ENCODE assay signal across 9 mouse cellular contexts in the genomic region with DNA sequence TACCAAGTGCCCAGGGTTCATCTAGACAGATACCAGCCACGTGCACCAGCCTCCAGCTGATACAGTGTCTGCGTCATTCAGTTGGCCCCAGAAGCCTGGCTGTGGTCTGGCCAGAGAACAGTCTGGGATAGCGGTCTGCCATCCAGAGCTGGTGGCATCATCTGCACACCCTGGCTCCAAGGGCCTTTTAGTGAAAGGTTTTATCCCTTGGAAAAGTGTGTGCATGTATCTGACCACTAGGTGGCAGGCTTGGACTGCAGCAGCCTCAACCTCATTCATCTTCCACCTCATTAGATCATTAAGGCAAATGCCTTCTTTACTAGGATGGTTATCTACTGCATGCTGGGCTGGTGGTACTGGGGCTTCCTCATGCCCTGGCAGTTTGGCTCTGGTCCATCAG.
DNase-seq lines count a peak whose midpoint lies in the region; ATAC-seq lines count a peak whose summit lies in the region.
"Had no signal": no experiment of that assay in that cellular context is flagged by ENCODE, and none has a peak within 500 bp of the region (broad histone marks: within the 10 kb centered on the region; RNA-seq: fewer than 3 reads in every experiment).

No protein-coding gene starts in this region.

- 30% methylated on average over 3 of the region's 3 CpGs for WGBS in liver, embryonic 11.5 days
- 20% methylated on average over 2 of the region's 3 CpGs for WGBS in neural tube, embryonic 11.5 days

- no peaks in the 10 kb centered on the region for H3K27me3 ChIP-seq in liver, embryonic 11.5 days (replicated peaks; ENCODE audit: control insufficient read depth, insufficient read depth, low read length)
- H3K27me3 ChIP-seq in neural tube, embryonic 11.5 days (ENCODE audit: control insufficient read depth, insufficient read depth, low read length), result no peaks in the 10 kb centered on the region
- H3K27me3 ChIP-seq: heart, embryonic 15.5 days had no signal

- no peak overlapping the region for H3K27ac ChIP-seq in liver, embryonic 11.5 days (ENCODE audit: low read depth, low read length)
- no peak overlapping the region for H3K27ac ChIP-seq in neural tube, embryonic 11.5 days (ENCODE audit: low read depth, low read length)
- H3K27ac ChIP-seq: heart, embryonic 15.5 days had no signal

- no peaks in the 10 kb centered on the region for H3K36me3 ChIP-seq in liver, embryonic 11.5 days (ENCODE audit: control insufficient read depth, insufficient read depth, low read length)
- no peaks in the 10 kb centered on the region for H3K36me3 ChIP-seq in neural tube, embryonic 11.5 days (ENCODE audit: control insufficient read depth, insufficient read depth, low read length)
- H3K36me3 ChIP-seq: heart, embryonic 15.5 days had no signal

- no peaks in the 10 kb centered on the region for H3K4me1 ChIP-seq in liver, embryonic 11.5 days (replicated peaks; ENCODE audit: control insufficient read depth, insufficient read depth, low read length)
- H3K4me1 ChIP-seq in neural tube, embryonic 11.5 days (ENCODE audit: control insufficient read depth, insufficient read depth, low read length), result no peaks in the 10 kb centered on the region
- H3K4me1 ChIP-seq: heart, embryonic 15.5 days had no signal

- peak; percentile 92 for ATAC-seq in granulocyte monocyte progenitor cell, adult 5-6 weeks (replicated peaks; ENCODE audit: poor library complexity, severe bottlenecking)
- ATAC-seq in liver, embryonic 11.5 days (replicated peaks; ENCODE audit: low FRiP score), result peak; percentile 41; the same call in 1 of the 2 replicates
- ATAC-seq in neural tube, embryonic 11.5 days (ENCODE audit: insufficient read depth, low FRiP score, low TSS enrichment), result peak; percentile 50; the same call in 1 of the 2 replicates

- no peak overlapping the region for H3K4me3 ChIP-seq in liver, embryonic 11.5 days (ENCODE audit: low read depth, low read length)
- no peak overlapping the region for H3K4me3 ChIP-seq in neural tube, embryonic 11.5 days (ENCODE audit: low read depth, low read length)
- H3K4me3 ChIP-seq: heart, embryonic 15.5 days had no signal

- no peak overlapping the region for H3K4me2 ChIP-seq in liver, embryonic 11.5 days
- H3K4me2 ChIP-seq in neural tube, embryonic 11.5 days (ENCODE audit: low read depth), result no peak overlapping the region
- H3K4me2 ChIP-seq: heart, embryonic 15.5 days had no signal

- no peaks in the 10 kb centered on the region for H3K9me3 ChIP-seq in liver, embryonic 11.5 days (ENCODE audit: control insufficient read depth, low read length)
- no peaks in the 10 kb centered on the region for H3K9me3 ChIP-seq in neural tube, embryonic 11.5 days (ENCODE audit: control insufficient read depth, low read length)
- H3K9me3 ChIP-seq: heart, embryonic 15.5 days had no signal

- DNase-seq in CD4-positive helper T cell, adult 2 months (ENCODE audit: low read depth, low spot score), result peak; percentile 13
- DNase-seq in adrenal gland, postnatal 14 days, result peak; percentile 82
- peak; percentile 76 for DNase-seq in embryo, embryonic 9.5 days (ENCODE audit: extremely low spot score)
- DNase-seq in kidney, postnatal 14 days, result peak; percentile 82
- DNase-seq in liver, embryonic 11.5 days (ENCODE audit: low spot score), result peak; percentile 39
- DNase-seq in neural tube, embryonic 11.5 days (ENCODE audit: low spot score), result peak; percentile 80
- peak; percentile 42 for DNase-seq in testis, postnatal 14 days (ENCODE audit: low spot score)

- H3K9ac ChIP-seq in liver, embryonic 11.5 days (ENCODE audit: low read depth, low read length), result no peak overlapping the region
- no peak overlapping the region for H3K9ac ChIP-seq in neural tube, embryonic 11.5 days (ENCODE audit: low read length)
- H3K9ac ChIP-seq: heart, embryonic 15.5 days had no signal

Comparison
In these comparisons a context has a peak if more than half of its experiments do, and no peak if none do; other contexts are left out.
1. DNase-seq: peak in every context shown above with its lines; median percentile 82 in adrenal gland, postnatal 14 days; 82 in kidney, postnatal 14 days; 80 in neural tube, embryonic 11.5 days; 76 in embryo, embryonic 9.5 days; 42 in testis, postnatal 14 days; 39 in liver, embryonic 11.5 days; 13 in CD4-positive helper T cell, adult 2 months.
2. ATAC-seq: peak in every context shown above with its lines; median percentile 92 in granulocyte monocyte progenitor cell, adult 5-6 weeks; 50 in neural tube, embryonic 11.5 days; 41 in liver, embryonic 11.5 days.